Mouse (Mus musculus): Measurements from ENCODE around the gene Synpo2l.

- no peak for TF ChIP-seq CTCF (IDR thresholded peaks at IDR 0.05; ENCODE audit: extremely low read depth, insufficient read depth, low read length)
- no peak for TF ChIP-seq POLR2A (IDR thresholded peaks at IDR 0.05; ENCODE audit: extremely low read depth, insufficient read depth, low read length)
These were observed 45.7 kb upstream of the Synpo2l start for GRCm38 (mm10) chr14:20713832-20714231.
